Mouse (Mus musculus) hindbrain, embryonic 14.5 days (tissue): ENCODE results near the gene Taf4. TPM values are rescaled to one million over a fixed set of nuclear protein-coding genes. Genes with fewer than 3 reads are reported as not detected.

Experiments used
- ATAC-seq: fragments of 200-750 bp; cut with Nextera tagmentation; 2 replicates; pipeline ENCODE4 v1.8.0; 2017; ENCODE audit warnings: moderate number of reproducible peaks, mild to moderate bottlenecking, moderate TSS enrichment, moderate library complexity; ENCODE audit not compliant: low FRiP score
- DNase-seq: peaks from one replicate; pipeline ENCODE4 v3.0.0-alpha.2; 2015; ENCODE audit warnings: low spot score
- H3K27ac ChIP-seq: fragments of 300-500 bp; sonication (generic); 2 replicates; pipeline ENCODE4 v1.5.1; 2014; ENCODE audit warnings: mild to moderate bottlenecking, moderate library complexity
- H3K27me3 ChIP-seq: fragments of 300-500 bp; sonication (generic); 2 replicates; pipeline ENCODE4 v1.6.1; 2014; ENCODE audit warnings: mild to moderate bottlenecking, low read length, mixed read lengths; ENCODE audit not compliant: control insufficient read depth, insufficient read depth
- H3K36me3 ChIP-seq: fragments of 300-500 bp; sonication (generic); replicated peaks from 2 replicates; pipeline ENCODE4 v1.6.1; 2014; ENCODE audit not compliant: control insufficient read depth, insufficient read depth
- H3K4me1 ChIP-seq: fragments of 300-500 bp; sonication (generic); replicated peaks from 2 replicates; pipeline ENCODE4 v1.6.1; 2014; ENCODE audit warnings: antibody characterized with exemption, low read length, mixed read lengths; ENCODE audit not compliant: control insufficient read depth, insufficient read depth
- H3K4me2 ChIP-seq: fragments of 300-500 bp; sonication (generic); replicated peaks from 2 replicates; pipeline ENCODE4 v1.6.1; 2014; ENCODE audit warnings: mild to moderate bottlenecking, moderate library complexity
- H3K4me3 ChIP-seq: fragments of 300-500 bp; sonication (generic); replicated peaks from 2 replicates; pipeline ENCODE4 v1.5.1; 2014; ENCODE audit warnings: mild to moderate bottlenecking, low read length
- H3K9ac ChIP-seq: fragments of 300-500 bp; sonication (generic); 2 replicates; pipeline ENCODE4 v1.6.1; 2014
- H3K9me3 ChIP-seq: fragments of 300-500 bp; sonication (generic); 2 replicates; pipeline ENCODE4 v1.6.1; 2016; ENCODE audit warnings: low read length; ENCODE audit not compliant: control insufficient read depth
- WGBS: fragments of 180-500 bp; shearing (Covaris S2); extraction: QIAGEN DNeasy Blood & Tissue Kit; methylation state at CpG from one replicate; pipeline ENCODE4 v1.1.7; 2014; 5-methylcytosine and 5-hydroxymethylcytosine counted together
- polyA plus RNA-seq: library from polyadenylated mRNA; unstranded; fragments of >200 nt; fragmentation: Nextera tagmentation; extraction: Ambion mirVana; gene quantifications from 2 replicates; pipeline ENCODE4 v1.2.1, GENCODE M21; 2014

Gene Taf4
- polyA plus RNA-seq, 1 experiment from 2014 or later = 4.4 TPM

- no peaks in the 10 kb centered on the region for H3K36me3 ChIP-seq
- H3K4me2 ChIP-seq = no peak overlapping the region
- H3K9me3 ChIP-seq = no peaks in the 10 kb centered on the region
- H3K27me3 ChIP-seq = no peaks in the 10 kb centered on the region
- H3K4me3 ChIP-seq = no peak overlapping the region
- no peaks in the 10 kb centered on the region for H3K4me1 ChIP-seq
- WGBS = 79% methylated on average over 3 of the region's 3 CpGs
- no peak for DNase-seq
- ATAC-seq = no peak
- no peak overlapping the region for H3K9ac ChIP-seq
- no peak overlapping the region for H3K27ac ChIP-seq
Observed at GRCm38 (mm10) chr2:179863266-179863665, 113.2 kb downstream of the Taf4 start.

- no peak overlapping the region for H3K4me2 ChIP-seq
- H3K4me3 ChIP-seq = no peak overlapping the region
- H3K9me3 ChIP-seq = no peaks in the 10 kb centered on the region
- H3K27ac ChIP-seq = no peak overlapping the region
- 73% methylated on average over 3 of the region's 3 CpGs for WGBS
- ATAC-seq (no peak), DNase-seq (no peak)
- no peaks in the 10 kb centered on the region for H3K27me3 ChIP-seq
- H3K36me3 ChIP-seq = no peaks in the 10 kb centered on the region
- no peaks in the 10 kb centered on the region for H3K4me1 ChIP-seq
- no peak overlapping the region for H3K9ac ChIP-seq
Observed at GRCm38 (mm10) chr2:179862676-179863075, 113.8 kb downstream of the Taf4 start.

Other genes with a start within 250 kb of the Taf4 start
- 16.1 and 16.9 TPM in 2 replicates for gene Lsm14b, start 48.3 kb upstream of the Taf4 start, polyA plus RNA-seq
- gene Psma7, start 65.8 kb upstream of the Taf4 start, polyA plus RNA-seq = 515 and 631 TPM in 2 replicates
- 54.2 and 57.2 TPM in 2 replicates for gene Ss18l1, start 65.9 kb upstream of the Taf4 start, polyA plus RNA-seq
- gene Mtg2, start 93.9 kb upstream of the Taf4 start, polyA plus RNA-seq = 29.4 and 30.2 TPM in 2 replicates
- 1.4 and 1.7 TPM in 2 replicates for gene Hrh3, start 127.8 kb upstream of the Taf4 start, polyA plus RNA-seq
- gene Osbpl2, start 142.7 kb upstream of the Taf4 start, polyA plus RNA-seq = 73.1 and 79.2 TPM in 2 replicates
- gene Adrm1, start 194.8 kb upstream of the Taf4 start, polyA plus RNA-seq = 148 and 149 TPM in 2 replicates
- gene Lama5, start 249.2 kb upstream of the Taf4 start, polyA plus RNA-seq = 2.6 and 2.9 TPM in 2 replicates